Mouse (Mus musculus): ENCODE data around the gene Ppp1r14b. TPM values are rescaled to one million over a fixed set of nuclear protein-coding genes. Genes with fewer than 3 reads are reported as not detected.

Gene Ppp1r14b
- polyA plus RNA-seq, 1 experiment from 2014 or later = 221 TPM

DNA sequence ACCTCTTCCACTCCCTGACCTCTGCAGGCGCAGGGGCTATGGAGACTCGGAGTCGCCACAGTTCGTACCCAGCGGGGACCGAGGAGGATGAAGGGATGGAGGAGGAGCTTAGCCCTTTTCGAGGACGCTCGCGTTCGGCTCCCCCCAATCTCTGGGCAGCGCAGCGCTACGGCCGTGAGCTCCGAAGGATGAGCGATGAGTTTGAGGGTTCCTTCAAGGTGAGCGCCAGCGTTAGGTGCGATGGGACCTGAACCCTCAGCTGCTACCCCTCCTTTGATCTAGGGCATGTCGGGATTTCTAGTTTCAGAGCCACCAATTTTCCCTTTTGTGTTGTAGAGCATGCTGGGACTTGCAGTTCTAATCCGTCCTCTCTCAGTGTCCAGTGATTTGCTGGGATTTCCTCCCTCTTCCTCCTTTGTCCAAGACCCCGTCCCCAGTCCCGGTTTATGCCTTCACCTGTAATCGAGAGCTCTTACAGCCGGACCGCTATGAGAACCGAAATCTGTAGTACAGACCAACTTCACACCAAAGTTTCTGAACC, 24.1 kb upstream of the Ppp1r14b start:
- DNase-seq (ENCODE audit: low spot score) (peak; percentile 71), ATAC-seq (replicated peaks; ENCODE audit: low FRiP score) (peak; percentile 34)
- peak overlapping the region; percentile 98 for H3K4me2 ChIP-seq
- H3K36me3 ChIP-seq (ENCODE audit: control insufficient read depth, insufficient read depth, low read length) = peaks cover 10% of the 10 kb centered on the region; the same call in 1 of the 2 replicates
- H3K9me3 ChIP-seq (ENCODE audit: control insufficient read depth, low read length) = no peaks in the 10 kb centered on the region
- H3K4me1 ChIP-seq (replicated peaks; ENCODE audit: control insufficient read depth, insufficient read depth, low read length) = peaks cover 27% of the 10 kb centered on the region
- peak overlapping the region; percentile 98 for H3K27ac ChIP-seq (ENCODE audit: low read depth, low read length)
- H3K9ac ChIP-seq (ENCODE audit: low read depth, low read length) = peak overlapping the region; percentile 89
- H3K27me3 ChIP-seq (replicated peaks; ENCODE audit: control insufficient read depth, insufficient read depth, low read length) = no peaks in the 10 kb centered on the region
- peak overlapping the region; percentile 64 for H3K4me3 ChIP-seq (ENCODE audit: low read depth, low read length)
- WGBS = under 1% methylated on average over 28 of the region's 28 CpGs

DNA sequence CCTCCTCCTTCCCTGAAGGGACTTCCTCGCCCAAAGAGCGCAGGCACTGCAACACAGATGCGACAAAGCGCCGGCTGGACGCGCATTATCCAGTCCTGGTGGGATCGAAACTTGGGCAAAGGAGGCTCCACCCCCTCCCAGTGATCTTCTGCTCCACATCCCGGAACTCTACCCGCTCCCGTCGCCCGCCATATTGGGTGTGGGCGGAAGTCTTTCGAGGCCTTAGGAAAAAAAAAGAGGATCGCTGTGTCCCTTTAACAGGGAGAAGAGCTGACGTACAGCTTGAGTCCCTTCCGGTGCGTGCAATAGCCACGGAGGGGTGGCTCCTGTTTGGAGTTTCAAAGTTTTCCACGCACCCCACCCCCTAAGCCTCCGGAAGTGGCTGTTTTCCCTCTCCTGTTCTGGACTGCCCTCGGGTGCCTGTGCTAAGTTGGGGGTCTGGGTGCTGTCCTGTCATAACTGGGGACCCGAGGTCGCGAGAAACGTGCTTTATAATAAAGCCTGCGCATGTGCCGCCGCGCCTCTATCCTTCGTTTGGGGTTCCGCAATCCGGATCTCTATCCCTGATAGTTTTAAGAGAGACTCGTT, 23.3 kb upstream of the Ppp1r14b start:
- H3K9ac ChIP-seq (ENCODE audit: low read depth, low read length) = peak overlapping the region; percentile 89
- peaks cover 27% of the 10 kb centered on the region for H3K4me1 ChIP-seq (replicated peaks; ENCODE audit: control insufficient read depth, insufficient read depth, low read length)
- peak overlapping the region; percentile 98 for H3K4me2 ChIP-seq
- 0% methylated on average over 35 of the region's 35 CpGs for WGBS
- DNase-seq (ENCODE audit: low spot score) = peak; percentile 87
- peaks cover 10% of the 10 kb centered on the region; the same call in 1 of the 2 replicates for H3K36me3 ChIP-seq (ENCODE audit: control insufficient read depth, insufficient read depth, low read length)
- peak overlapping the region; percentile 64 for H3K4me3 ChIP-seq (ENCODE audit: low read depth, low read length)
- no peaks in the 10 kb centered on the region for H3K9me3 ChIP-seq (ENCODE audit: control insufficient read depth, low read length)
- peak overlapping the region; percentile 98 for H3K27ac ChIP-seq (ENCODE audit: low read depth, low read length)
- H3K27me3 ChIP-seq (replicated peaks; ENCODE audit: control insufficient read depth, insufficient read depth, low read length) = no peaks in the 10 kb centered on the region
- ATAC-seq (replicated peaks; ENCODE audit: low FRiP score) = peak; percentile 73

DNA sequence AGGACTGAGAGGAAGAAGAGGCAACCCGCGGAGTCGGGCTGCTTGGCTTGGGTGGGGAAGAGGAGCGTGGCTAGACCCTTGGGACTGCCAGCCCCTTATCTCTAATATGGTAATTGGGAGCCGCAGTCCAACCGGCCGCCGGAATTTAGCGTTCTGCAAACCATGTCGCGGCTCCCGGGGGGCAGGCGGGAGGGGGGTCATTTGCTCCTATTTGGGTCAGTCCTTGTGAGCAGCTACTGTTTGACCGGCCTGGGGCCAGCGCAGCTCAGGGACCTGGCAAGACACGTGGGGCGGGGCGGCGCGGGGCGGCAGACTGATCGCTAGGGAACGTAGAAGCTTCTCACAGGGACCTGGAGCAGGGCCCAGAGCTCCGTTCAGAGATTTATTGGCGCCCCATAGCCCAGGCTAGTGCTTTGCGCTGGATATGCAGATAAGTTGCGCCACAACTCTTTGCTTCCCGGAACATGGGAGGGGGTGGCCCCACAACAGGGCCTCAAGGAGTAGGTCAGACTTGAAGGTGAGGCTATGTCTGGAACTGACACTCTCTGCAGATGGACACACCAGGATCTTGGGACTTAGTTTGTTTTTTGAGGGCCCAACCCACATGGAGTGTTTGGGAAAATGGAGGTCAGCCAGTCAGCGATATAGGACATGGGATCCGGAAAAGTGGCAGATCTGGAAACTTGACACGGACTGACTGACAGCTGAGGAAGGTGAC, 22.6 kb upstream of the Ppp1r14b start:
- no peaks in the 10 kb centered on the region for H3K27me3 ChIP-seq (replicated peaks; ENCODE audit: control insufficient read depth, insufficient read depth, low read length)
- peak overlapping the region; percentile 98 for H3K27ac ChIP-seq (ENCODE audit: low read depth, low read length)
- peak; percentile 51 for ATAC-seq (replicated peaks; ENCODE audit: low FRiP score)
- peak overlapping the region; percentile 98 for H3K4me2 ChIP-seq
- H3K9me3 ChIP-seq (ENCODE audit: control insufficient read depth, low read length) = no peaks in the 10 kb centered on the region
- peaks cover 27% of the 10 kb centered on the region for H3K4me1 ChIP-seq (replicated peaks; ENCODE audit: control insufficient read depth, insufficient read depth, low read length)
- WGBS = 2% methylated on average over 31 of the region's 31 CpGs
- peak overlapping the region; percentile 64 for H3K4me3 ChIP-seq (ENCODE audit: low read depth, low read length)
- H3K36me3 ChIP-seq (ENCODE audit: control insufficient read depth, insufficient read depth, low read length) = peaks cover 15% of the 10 kb centered on the region
- peak overlapping the region; percentile 89 for H3K9ac ChIP-seq (ENCODE audit: low read depth, low read length)
- peak; percentile 77 for DNase-seq (ENCODE audit: low spot score)

DNA sequence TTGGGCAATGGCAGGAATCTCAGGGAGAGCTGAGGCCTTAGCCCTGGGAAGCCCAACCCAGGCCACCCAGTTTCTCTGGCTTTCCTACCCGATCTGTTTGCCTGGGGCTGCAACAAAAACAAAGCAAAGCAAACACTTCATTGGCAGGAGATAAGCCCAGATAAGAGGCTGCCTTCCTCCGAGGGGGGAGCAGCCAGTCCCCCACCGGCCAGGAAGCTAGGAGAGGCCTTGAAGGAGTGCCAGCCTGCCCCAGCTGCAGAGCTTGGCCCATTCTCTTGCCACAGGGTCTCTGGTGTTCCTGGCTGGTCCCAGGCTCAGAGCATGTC, 22.1 kb upstream of the Ppp1r14b start:
- Histone ChIP-seq H3K9me3 (ENCODE audit: control insufficient read depth, low read length) (no peaks in the 10 kb centered on the region), H3K27me3 (replicated peaks; ENCODE audit: control insufficient read depth, insufficient read depth, low read length) (no peaks in the 10 kb centered on the region), H3K4me1 (replicated peaks; ENCODE audit: control insufficient read depth, insufficient read depth, low read length) (peaks cover 27% of the 10 kb centered on the region), H3K4me2 (peak overlapping the region; percentile 98), H3K9ac (ENCODE audit: low read depth, low read length) (peak overlapping the region; percentile 89), H3K36me3 (ENCODE audit: control insufficient read depth, insufficient read depth, low read length) (peaks cover 16% of the 10 kb centered on the region), H3K4me3 (ENCODE audit: low read depth, low read length) (peak overlapping the region; percentile 64), H3K27ac (ENCODE audit: low read depth, low read length) (peak overlapping the region; percentile 98)
- ATAC-seq (replicated peaks; ENCODE audit: low FRiP score) (no peak), DNase-seq (ENCODE audit: low spot score) (no peak)
- WGBS = 4% methylated on average over 3 of the region's 3 CpGs

DNA sequence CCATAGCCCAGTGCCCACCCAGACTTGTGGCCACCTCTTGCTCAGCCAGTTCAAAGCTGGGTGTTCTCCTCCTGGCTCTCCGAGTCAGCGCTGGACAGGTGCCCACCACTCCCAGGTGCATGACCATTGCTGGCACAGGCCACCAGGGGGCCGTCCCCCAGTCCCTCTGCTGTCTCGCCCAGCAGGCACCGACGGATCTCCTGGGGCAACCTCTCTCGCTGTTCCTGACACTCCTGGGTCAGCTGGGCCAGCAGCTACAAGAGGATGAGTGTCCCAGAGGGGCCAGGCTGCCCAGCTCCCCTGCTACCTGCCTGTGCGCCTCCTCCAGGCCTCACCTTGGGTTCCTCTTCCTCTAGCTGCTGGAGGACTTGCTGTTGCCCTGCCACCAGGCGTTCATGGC, 20.7 kb upstream of the Ppp1r14b start:
- Histone ChIP-seq H3K9me3 (ENCODE audit: control insufficient read depth, low read length) (no peaks in the 10 kb centered on the region), H3K4me2 (no peak overlapping the region), H3K36me3 (ENCODE audit: control insufficient read depth, insufficient read depth, low read length) (peaks cover 20% of the 10 kb centered on the region), H3K9ac (ENCODE audit: low read depth, low read length) (no peak overlapping the region), H3K27me3 (replicated peaks; ENCODE audit: control insufficient read depth, insufficient read depth, low read length) (no peaks in the 10 kb centered on the region), H3K4me3 (ENCODE audit: low read depth, low read length) (no peak overlapping the region), H3K27ac (ENCODE audit: low read depth, low read length) (no peak overlapping the region; the same call in 1 of the 2 replicates), H3K4me1 (replicated peaks; ENCODE audit: control insufficient read depth, insufficient read depth, low read length) (peaks cover 27% of the 10 kb centered on the region)
- WGBS = 72% methylated on average over 9 of the region's 9 CpGs
- no peak for DNase-seq (ENCODE audit: low spot score)
- ATAC-seq (replicated peaks; ENCODE audit: low FRiP score) = no peak

DNA sequence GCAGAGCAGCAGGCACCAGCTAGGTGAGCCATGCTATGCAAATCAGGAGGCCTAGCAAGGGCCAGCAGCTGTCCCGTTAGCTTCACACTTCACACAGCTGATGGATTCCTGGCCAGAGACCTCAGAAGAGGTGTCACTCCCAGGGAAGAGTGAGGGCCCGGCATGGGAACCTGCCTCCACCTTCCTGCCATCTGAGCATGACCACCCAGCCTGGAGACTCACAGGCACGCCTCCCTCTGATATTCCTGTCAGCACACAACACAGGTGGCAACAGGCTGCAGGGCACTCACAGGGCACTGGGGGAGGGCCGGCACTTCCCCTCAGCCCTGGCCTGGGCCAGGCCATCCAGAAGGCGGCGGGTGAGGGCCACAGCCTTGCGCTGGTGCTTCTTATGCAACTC, 19.3 kb upstream of the Ppp1r14b start:
- no peak for ATAC-seq (replicated peaks; ENCODE audit: low FRiP score)
- no peak overlapping the region for H3K9ac ChIP-seq (ENCODE audit: low read depth, low read length)
- H3K4me2 ChIP-seq = no peak overlapping the region
- H3K27me3 ChIP-seq (replicated peaks; ENCODE audit: control insufficient read depth, insufficient read depth, low read length) = no peaks in the 10 kb centered on the region
- H3K9me3 ChIP-seq (ENCODE audit: control insufficient read depth, low read length) = no peaks in the 10 kb centered on the region
- H3K27ac ChIP-seq (ENCODE audit: low read depth, low read length) = no peak overlapping the region
- H3K4me1 ChIP-seq (replicated peaks; ENCODE audit: control insufficient read depth, insufficient read depth, low read length) = peaks cover 14% of the 10 kb centered on the region
- no peak for DNase-seq (ENCODE audit: low spot score)
- peaks cover 32% of the 10 kb centered on the region for H3K36me3 ChIP-seq (ENCODE audit: control insufficient read depth, insufficient read depth, low read length)
- 85% methylated on average over 7 of the region's 7 CpGs for whole genome bisulfite sequencing
- H3K4me3 ChIP-seq (ENCODE audit: low read depth, low read length) = no peak overlapping the region

DNA sequence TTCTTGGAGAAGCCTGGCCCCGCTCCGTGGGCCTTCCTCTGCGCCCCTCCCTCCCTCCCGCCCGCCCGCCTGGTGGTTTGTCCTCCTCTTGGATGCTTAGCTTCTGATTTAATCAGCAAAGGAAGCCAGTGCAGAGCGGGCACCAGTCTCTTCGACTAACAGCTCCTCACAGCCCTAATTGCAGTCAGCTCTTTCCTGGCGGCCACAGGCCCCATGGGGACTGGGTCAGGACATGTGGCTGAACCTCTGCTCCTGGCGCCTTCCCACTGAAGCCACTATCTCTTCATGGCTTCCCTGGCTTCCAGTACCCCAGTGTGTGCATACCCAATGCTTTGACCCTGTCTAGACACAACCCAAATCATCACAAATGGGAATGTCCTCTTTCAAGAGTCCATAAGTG, 18.3 kb upstream of the Ppp1r14b start:
- H3K9ac ChIP-seq (ENCODE audit: low read depth, low read length) = no peak overlapping the region
- 82% methylated on average over 10 of the region's 10 CpGs for WGBS
- H3K4me1 ChIP-seq (replicated peaks; ENCODE audit: control insufficient read depth, insufficient read depth, low read length) = peaks cover 13% of the 10 kb centered on the region
- H3K36me3 ChIP-seq (ENCODE audit: control insufficient read depth, insufficient read depth, low read length) = peaks cover 36% of the 10 kb centered on the region
- ATAC-seq (replicated peaks; ENCODE audit: low FRiP score) = no peak
- no peak overlapping the region for H3K4me3 ChIP-seq (ENCODE audit: low read depth, low read length)
- H3K9me3 ChIP-seq (ENCODE audit: control insufficient read depth, low read length) = no peaks in the 10 kb centered on the region
- H3K27ac ChIP-seq (ENCODE audit: low read depth, low read length) = no peak overlapping the region
- DNase-seq (ENCODE audit: low spot score) = no peak
- H3K4me2 ChIP-seq = no peak overlapping the region
- H3K27me3 ChIP-seq (replicated peaks; ENCODE audit: control insufficient read depth, insufficient read depth, low read length) = no peaks in the 10 kb centered on the region

DNA sequence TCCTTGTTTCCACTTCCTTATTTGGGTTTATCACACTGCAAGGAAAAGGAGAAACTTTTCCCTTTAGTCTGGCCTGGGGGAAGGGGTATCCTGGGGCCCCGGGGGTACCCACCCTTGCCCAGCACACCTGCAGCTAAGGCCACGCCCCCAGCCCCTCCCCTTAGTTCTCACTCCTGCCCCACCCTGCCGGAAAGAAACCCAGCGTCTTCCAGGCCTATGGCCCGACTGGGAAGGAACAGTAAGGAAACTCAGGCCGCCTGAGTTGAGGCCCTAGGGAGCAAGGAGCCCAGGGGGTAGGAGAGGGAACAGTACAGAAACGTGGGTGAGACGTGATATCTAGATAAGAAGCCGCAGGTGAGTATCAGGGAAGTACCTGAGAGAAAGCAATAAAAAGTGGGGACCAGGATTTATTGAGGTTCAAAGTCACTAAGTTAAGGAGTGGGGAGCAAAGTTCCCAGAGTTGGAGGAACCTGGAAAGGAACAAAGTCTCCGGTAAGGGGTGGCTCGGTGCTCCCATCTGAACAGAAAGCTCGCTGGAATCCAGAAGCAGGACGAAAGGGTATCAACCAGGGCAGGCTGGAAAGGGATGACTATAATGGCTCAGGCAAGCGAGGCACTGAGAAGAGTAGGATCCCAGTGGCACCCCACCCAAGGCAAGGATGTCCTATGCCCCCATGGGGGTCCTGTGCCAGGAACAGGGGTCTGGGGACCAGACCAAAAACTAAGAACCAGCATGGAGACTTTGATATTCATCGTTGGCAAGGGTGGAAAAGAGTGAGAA, 6.1 kb upstream of the Ppp1r14b start:
- H3K4me3 ChIP-seq (ENCODE audit: low read depth, low read length) = peak overlapping the region; percentile 75
- no peak for ATAC-seq (replicated peaks; ENCODE audit: low FRiP score)
- no peak overlapping the region for H3K27ac ChIP-seq (ENCODE audit: low read depth, low read length)
- H3K9me3 ChIP-seq (ENCODE audit: control insufficient read depth, low read length) = no peaks in the 10 kb centered on the region
- H3K36me3 ChIP-seq (ENCODE audit: control insufficient read depth, insufficient read depth, low read length) = peaks cover 12% of the 10 kb centered on the region; the same call in 1 of the 2 replicates
- H3K27me3 ChIP-seq (replicated peaks; ENCODE audit: control insufficient read depth, insufficient read depth, low read length) = no peaks in the 10 kb centered on the region
- WGBS = 9% methylated on average over 15 of the region's 15 CpGs
- H3K4me1 ChIP-seq (replicated peaks; ENCODE audit: control insufficient read depth, insufficient read depth, low read length) = peaks cover 44% of the 10 kb centered on the region
- peak overlapping the region; percentile 76 for H3K9ac ChIP-seq (ENCODE audit: low read depth, low read length)
- DNase-seq (ENCODE audit: low spot score) = no peak
- peak overlapping the region; percentile 92 for H3K4me2 ChIP-seq

Data from liver, embryonic 11.5 days (tissue).